ENCODE assay signal across 8 mouse cellular contexts in genomic region chr11:52361287-52361921, GRCm38 (mm10). TPM values are rescaled to one million over a fixed set of nuclear protein-coding genes. Genes with fewer than 3 reads are reported as not detected.
DNase-seq lines count a peak whose midpoint lies in the region; ATAC-seq and TF ChIP-seq lines count a peak whose summit lies in the region.

No protein-coding gene starts in this region.

- peak overlapping the region; percentile 71 for H3K4me2 ChIP-seq in heart, embryonic 13.5 days
- peak overlapping the region; percentile 83 for H3K4me2 ChIP-seq in kidney, embryonic 16.5 days (replicated peaks; ENCODE audit: low read depth, low read length)
- H3K4me2 ChIP-seq in lung, postnatal 0 days (replicated peaks; ENCODE audit: low read depth, low read length) = peak overlapping the region; percentile 80

- WGBS in heart, embryonic 13.5 days = under 1% methylated on average over 47 of the region's 47 CpGs
- under 1% methylated on average over 45 of the region's 47 CpGs for WGBS in kidney, embryonic 16.5 days
- under 1% methylated on average over 41 of the region's 47 CpGs for WGBS in lung, postnatal 0 days

- TF ChIP-seq CTCF in cortical plate, adult 2 months (IDR thresholded peaks at IDR 0.05; ENCODE audit: extremely low read depth, insufficient read depth, low read length) = no peak
- TF ChIP-seq CTCF in lung, postnatal 0 days (IDR thresholded peaks at IDR 0.05) = peak; percentile 2; the same call in 1 of the 2 replicates

- peak overlapping the region; percentile 96 for H3K27ac ChIP-seq in cortical plate, adult 2 months (ENCODE audit: insufficient read depth, low read length)
- H3K27ac ChIP-seq in heart, embryonic 13.5 days (replicated peaks) = peak overlapping the region; percentile 99
- H3K27ac ChIP-seq in kidney, embryonic 16.5 days (ENCODE audit: low read length) = peak overlapping the region; percentile 99
- H3K27ac ChIP-seq in lung, postnatal 0 days (ENCODE audit: low read length) = peak overlapping the region; percentile 98

- peak overlapping the region; percentile 100 for H3K9ac ChIP-seq in heart, embryonic 13.5 days
- H3K9ac ChIP-seq in kidney, embryonic 16.5 days (replicated peaks; ENCODE audit: low read length) = peak overlapping the region; percentile 98
- H3K9ac ChIP-seq in lung, postnatal 0 days (replicated peaks; ENCODE audit: low read depth) = peak overlapping the region; percentile 96

- no peaks in the 10 kb centered on the region for H3K27me3 ChIP-seq in heart, embryonic 13.5 days (replicated peaks)
- H3K27me3 ChIP-seq in kidney, embryonic 16.5 days (ENCODE audit: insufficient read depth, low read length) = no peaks in the 10 kb centered on the region
- H3K27me3 ChIP-seq in lung, postnatal 0 days (replicated peaks; ENCODE audit: insufficient read depth, low read length) = no peaks in the 10 kb centered on the region

- peak; percentile 25; the same call in 1 of the 2 replicates for ATAC-seq in heart, embryonic 13.5 days (ENCODE audit: extremely low read depth, insufficient number of reproducible peaks, low FRiP score, low TSS enrichment)
- peak; percentile 84 for ATAC-seq in kidney, embryonic 16.5 days (ENCODE audit: low FRiP score, low TSS enrichment)
- ATAC-seq in lung, postnatal 0 days = peak; percentile 22

- peak; percentile 52 for DNase-seq in thymus, postnatal 25 days
- no peak for DNase-seq in thymus, adult 18-20 months
- DNase-seq in lung, postnatal 0 days (ENCODE audit: low spot score) = peak; percentile 42
- DNase-seq in right cerebral cortex, postnatal 4 days = peak; percentile 37
- no peak for DNase-seq in MN1 (ENCODE audit: low spot score)

- H3K4me3 ChIP-seq in cortical plate, adult 2 months (ENCODE audit: insufficient read depth, low read length) = peak overlapping the region; percentile 86
- H3K4me3 ChIP-seq in heart, embryonic 13.5 days = peak overlapping the region; percentile 99
- H3K4me3 ChIP-seq in kidney, embryonic 16.5 days (ENCODE audit: low read length) = peak overlapping the region; percentile 100
- H3K4me3 ChIP-seq in lung, postnatal 0 days (ENCODE audit: low read depth, low read length) = peak overlapping the region; percentile 93

- peaks cover 18% of the 10 kb centered on the region for H3K4me1 ChIP-seq in cortical plate, adult 2 months (ENCODE audit: control insufficient read depth, insufficient read depth, low read length)
- H3K4me1 ChIP-seq in heart, embryonic 13.5 days = peaks cover 59% of the 10 kb centered on the region
- peaks cover 51% of the 10 kb centered on the region for H3K4me1 ChIP-seq in kidney, embryonic 16.5 days (ENCODE audit: insufficient read depth, low read length)
- H3K4me1 ChIP-seq in lung, postnatal 0 days (ENCODE audit: insufficient read depth, low read depth, low read length) = peaks cover 11% of the 10 kb centered on the region

- no peak for TF ChIP-seq POLR2A in cortical plate, adult 2 months (IDR thresholded peaks at IDR 0.05; ENCODE audit: extremely low read depth, insufficient read depth, low read length)

- no peaks in the 10 kb centered on the region for H3K36me3 ChIP-seq in heart, embryonic 13.5 days
- H3K36me3 ChIP-seq in kidney, embryonic 16.5 days (ENCODE audit: insufficient read depth, low read length) = peaks cover 5% of the 10 kb centered on the region; the same call in 1 of the 2 replicates
- no peaks in the 10 kb centered on the region for H3K36me3 ChIP-seq in lung, postnatal 0 days (ENCODE audit: insufficient read depth, low read length)

- no peaks in the 10 kb centered on the region for H3K9me3 ChIP-seq in heart, embryonic 13.5 days
- no peaks in the 10 kb centered on the region for H3K9me3 ChIP-seq in kidney, embryonic 16.5 days (ENCODE audit: low read length)
- H3K9me3 ChIP-seq in lung, postnatal 0 days (ENCODE audit: low read length) = no peaks in the 10 kb centered on the region

- no peak for TF ChIP-seq EP300 in lung, postnatal 0 days (IDR thresholded peaks at IDR 0.05)

RNA-seq across cellular contexts. Expression of gene Vdac1, which starts 0.7 kb away (rescaled TPM):
- 355 and 362 TPM in 2 replicates for polyA plus RNA-seq in cortical plate, adult 2 months (2012; rRNA removed)
- 414 and 452 TPM in 2 replicates for polyA plus RNA-seq in heart, embryonic 13.5 days (2015; fragmentation: Nextera tagmentation; extraction: Ambion mirVana)
- 407 and 427 TPM in 2 replicates for polyA plus RNA-seq in kidney, embryonic 16.5 days (2015; fragmentation: Nextera tagmentation; extraction: Ambion mirVana)
- polyA plus RNA-seq in lung, postnatal 0 days (2015; fragmentation: Nextera tagmentation; extraction: Ambion mirVana) = 127 and 140 TPM in 2 replicates

RNA-seq across cellular contexts. Expression of gene 9530068E07Rik, which starts 34.8 kb away (rescaled TPM):
- polyA plus RNA-seq in cortical plate, adult 2 months (2012; rRNA removed) = 78.5 and 79.1 TPM in 2 replicates
- 193 and 201 TPM in 2 replicates for polyA plus RNA-seq in heart, embryonic 13.5 days (2015; fragmentation: Nextera tagmentation; extraction: Ambion mirVana)
- 251 and 263 TPM in 2 replicates for polyA plus RNA-seq in kidney, embryonic 16.5 days (2015; fragmentation: Nextera tagmentation; extraction: Ambion mirVana)
- 151 and 155 TPM in 2 replicates for polyA plus RNA-seq in lung, postnatal 0 days (2015; fragmentation: Nextera tagmentation; extraction: Ambion mirVana)

Comparison
In these comparisons a context has a peak if more than half of its experiments do, and no peak if none do; other contexts are left out.
1. DNase-seq: peak in thymus, postnatal 25 days (single experiment), lung, postnatal 0 days (single experiment) and right cerebral cortex, postnatal 4 days (single experiment); none in thymus, adult 18-20 months (0 of 2) and MN1 (single experiment).
2. ATAC-seq: peak in every context shown above with its lines; median percentile 84 in kidney, embryonic 16.5 days; 25 in heart, embryonic 13.5 days; 22 in lung, postnatal 0 days.
3. Peak in every context shown above with its lines, with median percentiles within 50 percentile points of each other: H3K27ac ChIP-seq, H3K4me3 ChIP-seq, H3K4me2 ChIP-seq and H3K9ac ChIP-seq.